Mouse (Mus musculus) forebrain, embryonic 10.5 days (tissue): ENCODE data around the gene Csrnp3. TPM values are rescaled to one million over a fixed set of nuclear protein-coding genes. Genes with fewer than 3 reads are reported as not detected.
"Not testable (repeated sequence)": the region's sequence is repeated elsewhere in the genome, so short reads cannot be mapped to it uniquely, and the experiment has no call there.

Source experiments
- DNase-seq: peaks from one replicate; pipeline ENCODE4 v3.0.0-alpha.2; 2017; ENCODE audit warnings: low spot score; ENCODE audit errors: extremely low spot score
- H3K27ac ChIP-seq: fragments of 300-500 bp; sonication (generic); 2 replicates; pipeline ENCODE4 v1.5.1; 2016; ENCODE audit warnings: mild to moderate bottlenecking
- H3K27me3 ChIP-seq: fragments of 300-500 bp; sonication (generic); 2 replicates; pipeline ENCODE4 v1.6.1; 2016; ENCODE audit warnings: mild to moderate bottlenecking; ENCODE audit not compliant: poor library complexity, severe bottlenecking
- H3K36me3 ChIP-seq: fragments of 300-500 bp; sonication (generic); replicated peaks from 2 replicates; pipeline ENCODE4 v1.6.1; 2016; ENCODE audit warnings: mild to moderate bottlenecking, moderate library complexity
- H3K4me1 ChIP-seq: fragments of 300-500 bp; sonication (generic); 2 replicates; pipeline ENCODE4 v1.6.1; 2016
- H3K4me3 ChIP-seq: fragments of 300-500 bp; sonication (generic); 2 replicates; pipeline ENCODE4 v1.5.1; 2016; ENCODE audit warnings: mild to moderate bottlenecking, moderate library complexity
- H3K9me3 ChIP-seq: fragments of 300-500 bp; sonication (generic); 2 replicates; pipeline ENCODE4 v1.6.1; 2016; ENCODE audit warnings: mild to moderate bottlenecking, moderate library complexity
- WGBS: fragments of 180-500 bp; shearing (Covaris S2); methylation state at CpG from one replicate; pipeline ENCODE4 v1.1.7; 2016; 5-methylcytosine and 5-hydroxymethylcytosine counted together
- polyA plus RNA-seq: library from polyadenylated mRNA; unstranded; fragments of >200 nt; fragmentation: Nextera tagmentation; extraction: Ambion mirVana; gene quantifications from 2 replicates; pipeline ENCODE4 v1.2.1, GENCODE M21; 2016

Gene Csrnp3
- 4.2 and 6.6 TPM in 2 replicates for polyA plus RNA-seq

- DNase-seq = peak; percentile 66
- Histone ChIP-seq H3K9me3 (no peaks in the 10 kb centered on the region; the same call in 1 of the 2 replicates), H3K36me3 (no peaks in the 10 kb centered on the region), H3K4me3 (peak within 1 kb of the TSS; percentile 53), H3K27me3 (no peaks in the 10 kb centered on the region), H3K4me1 (peaks cover 42% of the 10 kb centered on the region), H3K27ac (peak within 1 kb of the TSS; percentile 79)
- WGBS = 0% methylated on average over 6 of the region's 6 CpGs
These were observed at the start of gene Csrnp3 for GRCm38 (mm10) chr2:65845551-65845950. Gene Csrnp3, plus strand, starts transcription at chr2:65845767.

GRCm38 (mm10) chr2:65801054-65801709 lies 44.4 kb upstream of the Csrnp3 start:
- no peaks in the 10 kb centered on the region for H3K4me1 ChIP-seq
- no peak overlapping the region for H3K27ac ChIP-seq
- peaks cover 8% of the 10 kb centered on the region for H3K9me3 ChIP-seq
- H3K36me3 ChIP-seq = peaks cover 4% of the 10 kb centered on the region
- H3K4me3 ChIP-seq = no peak overlapping the region
- DNase-seq = no peak
- WGBS = 91% methylated on average over 1 of the region's 1 CpGs
- no peaks in the 10 kb centered on the region for H3K27me3 ChIP-seq

- no peaks in the 10 kb centered on the region for H3K36me3 ChIP-seq
- no peak for DNase-seq
- 92% methylated on average over 6 of the region's 6 CpGs for WGBS
- no peaks in the 10 kb centered on the region for H3K27me3 ChIP-seq
- H3K9me3 ChIP-seq = no peaks in the 10 kb centered on the region
- H3K27ac ChIP-seq = no peak overlapping the region
- no peak overlapping the region for H3K4me3 ChIP-seq
- H3K4me1 ChIP-seq = no peaks in the 10 kb centered on the region
These were observed 39.0 kb upstream of the Csrnp3 start for GRCm38 (mm10) chr2:65806556-65806955.

- 89% methylated on average over 6 of the region's 6 CpGs for WGBS
- H3K4me3 ChIP-seq = not testable (repeated sequence)
These were observed 34.4 kb upstream of the Csrnp3 start for GRCm38 (mm10) chr2:65811203-65811602.

GRCm38 (mm10) chr2:65818080-65818796 lies 27.3 kb upstream of the Csrnp3 start:
- Histone ChIP-seq H3K4me1 (0 out of 2 replicates have a peak, but pooled peaks cover 5% of the 10 kb centered on the region), H3K9me3 (no peaks in the 10 kb centered on the region), H3K27ac (peak overlapping the region; percentile 56; the same call in 1 of the 2 replicates), H3K27me3 (no peaks in the 10 kb centered on the region), H3K4me3 (no peak overlapping the region), H3K36me3 (no peaks in the 10 kb centered on the region)
- 64% methylated on average over 20 of the region's 20 CpGs for WGBS
- peak; percentile 47 for DNase-seq

More at GRCm38 (mm10) chr2:65811203-65811602, 34.4 kb upstream of the Csrnp3 start:
- not testable (repeated sequence) for H3K27ac ChIP-seq, H3K4me1 ChIP-seq, H3K9me3 ChIP-seq, H3K36me3 ChIP-seq, H3K27me3 ChIP-seq, DNase-seq

GRCm38 (mm10) chr2:65820114-65820769 lies 25.3 kb upstream of the Csrnp3 start:
- no peak overlapping the region for H3K27ac ChIP-seq
- whole genome bisulfite sequencing = 95% methylated on average over 4 of the region's 4 CpGs
- H3K27me3 ChIP-seq = no peaks in the 10 kb centered on the region
- 0 out of 2 replicates have a peak, but pooled peaks cover 5% of the 10 kb centered on the region for H3K4me1 ChIP-seq
- no peaks in the 10 kb centered on the region for H3K36me3 ChIP-seq
- no peak overlapping the region for H3K4me3 ChIP-seq
- DNase-seq = no peak
- no peaks in the 10 kb centered on the region for H3K9me3 ChIP-seq

- no peaks in the 10 kb centered on the region for H3K4me1 ChIP-seq
- DNase-seq = no peak
- no peaks in the 10 kb centered on the region for H3K9me3 ChIP-seq
- H3K4me3 ChIP-seq = no peak overlapping the region
- 92% methylated on average over 2 of the region's 2 CpGs for WGBS
- no peaks in the 10 kb centered on the region for H3K36me3 ChIP-seq
- no peaks in the 10 kb centered on the region for H3K27me3 ChIP-seq
- no peak overlapping the region for H3K27ac ChIP-seq
These were observed 19.3 kb upstream of the Csrnp3 start for GRCm38 (mm10) chr2:65826314-65826713.

GRCm38 (mm10) chr2:65826801-65827200 lies 18.8 kb upstream of the Csrnp3 start:
- WGBS = 94% methylated on average over 6 of the region's 6 CpGs
- no peak overlapping the region for H3K27ac ChIP-seq
- no peak for DNase-seq
- no peak overlapping the region for H3K4me3 ChIP-seq
- H3K27me3 ChIP-seq = no peaks in the 10 kb centered on the region
- no peaks in the 10 kb centered on the region for H3K9me3 ChIP-seq
- no peaks in the 10 kb centered on the region for H3K36me3 ChIP-seq
- no peaks in the 10 kb centered on the region for H3K4me1 ChIP-seq

- Histone ChIP-seq H3K4me1 (no peaks in the 10 kb centered on the region), H3K9me3 (no peaks in the 10 kb centered on the region), H3K27me3 (no peaks in the 10 kb centered on the region), H3K27ac (no peak overlapping the region), H3K4me3 (no peak overlapping the region), H3K36me3 (no peaks in the 10 kb centered on the region)
- 92% methylated on average over 1 of the region's 1 CpGs for WGBS
- DNase-seq = no peak
These were observed 16.9 kb upstream of the Csrnp3 start for GRCm38 (mm10) chr2:65828699-65829098.

GRCm38 (mm10) chr2:65832738-65833395 lies 12.7 kb upstream of the Csrnp3 start:
- 89% methylated on average over 11 of the region's 11 CpGs for WGBS
- H3K4me3 ChIP-seq = no peak overlapping the region

GRCm38 (mm10) chr2:65833421-65833820 lies 12.1 kb upstream of the Csrnp3 start:
- Histone ChIP-seq H3K36me3 (no peaks in the 10 kb centered on the region), H3K27me3 (no peaks in the 10 kb centered on the region), H3K4me1 (peaks cover 7% of the 10 kb centered on the region; the same call in 1 of the 2 replicates), H3K9me3 (no peaks in the 10 kb centered on the region), H3K4me3 (no peak overlapping the region), H3K27ac (no peak overlapping the region)
- DNase-seq = no peak
- 92% methylated on average over 7 of the region's 7 CpGs for WGBS

More at GRCm38 (mm10) chr2:65832738-65833395, 12.7 kb upstream of the Csrnp3 start:
- Histone ChIP-seq H3K27ac (no peak overlapping the region), H3K36me3 (no peaks in the 10 kb centered on the region), H3K27me3 (no peaks in the 10 kb centered on the region), H3K9me3 (no peaks in the 10 kb centered on the region), H3K4me1 (peaks cover 7% of the 10 kb centered on the region; the same call in 1 of the 2 replicates)
- DNase-seq = no peak

GRCm38 (mm10) chr2:65841606-65842005 lies 4.0 kb upstream of the Csrnp3 start:
- Histone ChIP-seq H3K27ac (no peak overlapping the region), H3K4me3 (no peak overlapping the region), H3K4me1 (peaks cover 20% of the 10 kb centered on the region), H3K27me3 (no peaks in the 10 kb centered on the region), H3K36me3 (no peaks in the 10 kb centered on the region), H3K9me3 (no peaks in the 10 kb centered on the region; the same call in 1 of the 2 replicates)
- no peak for DNase-seq
- 80% methylated on average over 3 of the region's 3 CpGs for WGBS
